Mouse (Mus musculus) liver, embryonic 12.5 days (tissue): ENCODE data around the gene Zfp423. TPM values are rescaled to one million over a fixed set of nuclear protein-coding genes. Genes with fewer than 3 reads are reported as not detected.

Source experiments
- ATAC-seq: fragments of 200-750 bp; cut with Nextera tagmentation; 2 replicates; pipeline ENCODE4 v1.8.0; 2017; ENCODE audit warnings: moderate number of reproducible peaks, mild to moderate bottlenecking, moderate library complexity
- H3K27ac ChIP-seq: fragments of 300-500 bp; sonication (generic); 2 replicates; pipeline ENCODE4 v1.5.1; 2016; ENCODE audit warnings: mild to moderate bottlenecking
- H3K27me3 ChIP-seq: fragments of 300-500 bp; sonication (generic); replicated peaks from 2 replicates; pipeline ENCODE4 v1.6.1; 2016; ENCODE audit warnings: mild to moderate bottlenecking, moderate library complexity
- H3K36me3 ChIP-seq: fragments of 300-500 bp; sonication (generic); 2 replicates; pipeline ENCODE4 v1.6.1; 2016; ENCODE audit warnings: mild to moderate bottlenecking, moderate library complexity
- H3K4me1 ChIP-seq: fragments of 300-500 bp; sonication (generic); 2 replicates; pipeline ENCODE4 v1.6.1; 2016
- H3K4me2 ChIP-seq: fragments of 300-500 bp; sonication (generic); 2 replicates; pipeline ENCODE4 v1.6.1; 2016; ENCODE audit warnings: mild to moderate bottlenecking, moderate library complexity
- H3K4me3 ChIP-seq: fragments of 300-500 bp; sonication (generic); 2 replicates; pipeline ENCODE4 v1.5.1; 2016; ENCODE audit warnings: mild to moderate bottlenecking, moderate library complexity
- H3K9ac ChIP-seq: fragments of 300-500 bp; sonication (generic); 2 replicates; pipeline ENCODE4 v1.6.1; 2016; ENCODE audit warnings: mild to moderate bottlenecking, moderate library complexity
- H3K9me3 ChIP-seq: fragments of 300-500 bp; sonication (generic); replicated peaks from 2 replicates; pipeline ENCODE4 v1.6.1; 2016; ENCODE audit warnings: mild to moderate bottlenecking, moderate library complexity
- WGBS: fragments of 180-500 bp; shearing (Covaris S2); methylation state at CpG from one replicate; pipeline ENCODE4 v1.1.7; 2016; ENCODE audit not compliant: insufficient replicate concordance; 5-methylcytosine and 5-hydroxymethylcytosine counted together
- polyA plus RNA-seq: library from polyadenylated mRNA; unstranded; fragments of >200 nt; fragmentation: Nextera tagmentation; extraction: Ambion mirVana; gene quantifications from 2 replicates; pipeline ENCODE4 v1.2.1, GENCODE M21; 2016

The Zfp423 gene
- polyA plus RNA-seq, 1 experiment from 2014 or later, result 2.5 TPM

DNA sequence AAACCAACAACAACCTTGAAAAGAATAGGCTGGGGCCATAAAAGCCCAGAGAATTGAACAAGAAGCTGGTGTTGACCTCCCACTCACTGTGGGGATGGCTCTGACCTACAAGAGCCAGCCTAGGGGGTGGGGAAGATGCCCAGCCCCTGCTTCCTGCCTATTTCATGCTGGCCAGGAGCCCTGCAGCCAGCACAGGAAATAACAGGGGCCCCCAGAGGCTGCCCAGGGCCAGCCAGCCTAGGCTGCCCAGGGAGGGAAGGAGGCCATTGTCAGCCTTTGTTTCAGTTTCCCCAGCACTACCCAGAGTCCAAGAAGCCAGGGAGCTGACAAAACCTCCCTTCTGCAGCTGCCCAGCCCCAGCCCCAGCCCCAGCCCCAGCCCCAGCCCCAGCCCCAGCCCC lies 67.5 kb downstream of the Zfp423 start:
- Histone ChIP-seq H3K27me3 (no peaks in the 10 kb centered on the region), H3K27ac (no peak overlapping the region), H3K4me1 (peaks cover 30% of the 10 kb centered on the region), H3K9me3 (no peaks in the 10 kb centered on the region), H3K4me3 (no peak overlapping the region), H3K36me3 (no peaks in the 10 kb centered on the region), H3K9ac (no peak overlapping the region), H3K4me2 (no peak overlapping the region)
- ATAC-seq, result no peak

GRCm38 (mm10) chr8:87887956-87888355 lies 71.4 kb downstream of the Zfp423 start:
- Histone ChIP-seq H3K36me3 (no peaks in the 10 kb centered on the region), H3K27ac (no peak overlapping the region), H3K4me2 (no peak overlapping the region), H3K27me3 (no peaks in the 10 kb centered on the region), H3K9ac (no peak overlapping the region), H3K4me1 (peaks cover 13% of the 10 kb centered on the region), H3K9me3 (no peaks in the 10 kb centered on the region), H3K4me3 (no peak overlapping the region)
- WGBS, result 68% methylated on average over 12 of the region's 12 CpGs
- no peak for ATAC-seq

DNA sequence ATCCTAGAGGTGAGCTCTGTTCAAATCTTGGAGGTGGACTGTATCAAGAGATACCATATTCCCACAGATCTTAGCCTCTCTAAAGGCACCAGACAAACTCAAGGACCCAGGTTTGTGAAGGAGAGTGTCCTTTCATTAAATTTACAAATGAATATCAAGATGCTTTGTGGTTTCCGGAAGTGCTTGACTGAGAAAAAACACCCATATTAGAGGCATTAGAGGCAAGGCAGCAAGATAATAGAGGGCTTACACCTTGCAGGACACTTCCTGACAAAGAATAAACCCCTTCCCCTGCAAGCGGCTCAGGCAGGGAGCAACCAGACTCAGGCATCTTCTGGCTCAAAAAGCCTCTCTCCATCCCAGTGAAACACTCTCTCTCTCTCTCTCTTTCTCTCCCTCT lies 78.3 kb downstream of the Zfp423 start:
- ATAC-seq, result no peak
- H3K27ac ChIP-seq, result no peak overlapping the region
- no peaks in the 10 kb centered on the region for H3K9me3 ChIP-seq
- no peak overlapping the region for H3K9ac ChIP-seq
- H3K4me3 ChIP-seq, result no peak overlapping the region
- no peaks in the 10 kb centered on the region for H3K4me1 ChIP-seq
- no peak overlapping the region for H3K4me2 ChIP-seq
- H3K36me3 ChIP-seq, result no peaks in the 10 kb centered on the region
- H3K27me3 ChIP-seq, result no peaks in the 10 kb centered on the region
- 54% methylated on average over 2 of the region's 2 CpGs for WGBS

- no peaks in the 10 kb centered on the region for H3K36me3 ChIP-seq
- H3K4me1 ChIP-seq, result no peaks in the 10 kb centered on the region
- ATAC-seq, result no peak
- H3K9me3 ChIP-seq, result no peaks in the 10 kb centered on the region
- H3K27me3 ChIP-seq, result no peaks in the 10 kb centered on the region
- no peak overlapping the region for H3K27ac ChIP-seq
- no peak overlapping the region for H3K4me3 ChIP-seq
- no peak overlapping the region for H3K4me2 ChIP-seq
- WGBS, result 52% methylated on average over 6 of the region's 6 CpGs
- H3K9ac ChIP-seq, result no peak overlapping the region
These were observed 83.5 kb downstream of the Zfp423 start for GRCm38 (mm10) chr8:87875852-87876251.

- Histone ChIP-seq H3K27me3 (no peaks in the 10 kb centered on the region), H3K9me3 (no peaks in the 10 kb centered on the region), H3K4me1 (no peaks in the 10 kb centered on the region), H3K36me3 (no peaks in the 10 kb centered on the region), H3K27ac (no peak overlapping the region), H3K9ac (no peak overlapping the region), H3K4me3 (no peak overlapping the region), H3K4me2 (no peak overlapping the region)
- WGBS, result 53% methylated on average over 10 of the region's 10 CpGs
- no peak for ATAC-seq
These were observed 83.9 kb downstream of the Zfp423 start for GRCm38 (mm10) chr8:87875452-87875851.

DNA sequence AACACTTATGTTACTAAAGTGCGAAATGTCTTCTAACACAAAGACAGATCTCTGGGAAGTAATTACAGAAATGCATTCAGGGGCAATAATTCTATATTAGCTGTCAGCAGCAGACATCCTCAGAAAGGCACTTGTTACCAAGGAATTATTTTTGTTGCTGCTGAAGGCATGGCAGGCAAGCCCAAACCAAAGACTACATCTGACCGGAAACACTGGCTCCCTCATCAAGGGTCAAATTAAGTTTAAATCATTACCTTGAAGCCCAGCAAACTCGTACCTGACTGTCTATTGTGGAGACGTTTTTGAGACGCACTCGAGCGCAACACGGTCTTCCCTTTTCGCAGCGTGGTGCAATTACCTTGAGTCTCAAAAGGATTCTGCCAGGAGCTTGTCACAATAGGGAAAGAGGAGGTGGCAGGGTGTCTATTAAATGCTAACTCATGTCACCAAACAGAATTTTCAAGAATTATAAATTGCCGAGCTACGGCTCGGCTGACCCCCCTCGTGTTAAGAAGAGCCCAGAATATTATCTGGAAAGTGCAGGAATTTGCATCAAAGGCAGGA lies 86.3 kb downstream of the Zfp423 start:
- 68% methylated on average over 14 of the region's 14 CpGs for WGBS
- no peaks in the 10 kb centered on the region for H3K9me3 ChIP-seq
- H3K9ac ChIP-seq, result no peak overlapping the region
- no peak overlapping the region for H3K4me2 ChIP-seq
- H3K27ac ChIP-seq, result no peak overlapping the region
- no peaks in the 10 kb centered on the region for H3K4me1 ChIP-seq
- H3K27me3 ChIP-seq, result no peaks in the 10 kb centered on the region
- no peaks in the 10 kb centered on the region for H3K36me3 ChIP-seq
- no peak for ATAC-seq
- H3K4me3 ChIP-seq, result no peak overlapping the region

DNA sequence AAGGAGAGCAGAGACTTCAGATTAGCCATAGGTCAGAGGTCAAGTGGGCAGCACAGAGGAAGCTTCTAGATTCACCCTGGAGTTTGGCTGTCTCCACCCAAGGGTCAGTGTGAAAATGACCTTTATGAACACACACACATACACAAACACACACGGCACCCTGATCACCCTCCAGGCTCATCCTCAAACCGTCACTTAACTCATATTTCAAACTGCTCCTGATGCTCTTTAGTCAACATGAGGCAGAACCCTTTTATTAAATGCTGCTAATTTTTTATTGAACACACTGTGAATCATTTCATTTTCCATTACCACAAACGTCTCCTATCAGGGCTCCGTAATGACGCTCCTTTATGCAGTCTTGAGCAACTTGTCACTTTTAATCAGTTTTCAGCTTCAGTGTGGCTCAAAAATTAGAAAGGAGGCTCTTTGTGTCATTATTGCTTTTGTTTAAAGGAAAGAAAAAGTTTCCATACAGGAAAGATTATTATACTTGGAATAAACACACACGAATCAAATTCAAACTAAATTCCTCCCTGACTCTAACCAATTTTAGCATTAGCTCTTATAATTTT lies 87.0 kb downstream of the Zfp423 start:
- H3K4me2 ChIP-seq, result no peak overlapping the region
- no peak for ATAC-seq
- H3K9me3 ChIP-seq, result no peaks in the 10 kb centered on the region
- no peak overlapping the region for H3K4me3 ChIP-seq
- H3K36me3 ChIP-seq, result no peaks in the 10 kb centered on the region
- no peak overlapping the region for H3K27ac ChIP-seq
- no peaks in the 10 kb centered on the region for H3K27me3 ChIP-seq
- 79% methylated on average over 6 of the region's 6 CpGs for WGBS
- no peaks in the 10 kb centered on the region for H3K4me1 ChIP-seq
- H3K9ac ChIP-seq, result no peak overlapping the region

DNA sequence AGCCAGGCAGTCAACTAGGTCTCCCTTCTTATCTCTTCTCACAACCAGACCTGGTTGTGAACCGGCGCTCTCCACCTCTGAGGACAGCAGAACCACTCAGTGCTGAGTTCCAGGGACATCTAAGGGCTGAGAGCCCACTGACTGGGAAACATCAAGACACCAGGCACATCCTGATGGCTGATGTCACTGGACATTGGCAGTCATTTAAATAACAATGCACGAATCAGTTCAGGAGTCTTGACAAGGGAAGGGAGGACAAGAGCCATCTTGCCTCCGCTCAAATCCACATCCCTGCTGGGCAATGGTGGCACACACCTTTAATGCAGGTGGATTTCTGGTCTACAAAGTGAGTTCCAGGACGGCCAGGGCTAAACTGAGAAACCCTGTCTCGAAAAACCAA lies 92.8 kb downstream of the Zfp423 start:
- Histone ChIP-seq H3K4me2 (no peak overlapping the region), H3K27me3 (no peaks in the 10 kb centered on the region), H3K9me3 (no peaks in the 10 kb centered on the region), H3K4me3 (no peak overlapping the region), H3K4me1 (no peaks in the 10 kb centered on the region), H3K36me3 (no peaks in the 10 kb centered on the region), H3K9ac (no peak overlapping the region), H3K27ac (no peak overlapping the region)
- no peak for ATAC-seq
- WGBS, result 60% methylated on average over 6 of the region's 6 CpGs

GRCm38 (mm10) chr8:87864236-87864635 lies 95.2 kb downstream of the Zfp423 start:
- H3K4me1 ChIP-seq, result no peaks in the 10 kb centered on the region
- H3K4me2 ChIP-seq, result no peak overlapping the region
- no peak overlapping the region for H3K9ac ChIP-seq
- ATAC-seq, result peak; percentile 44; the same call in 1 of the 2 replicates
- no peaks in the 10 kb centered on the region for H3K9me3 ChIP-seq
- no peaks in the 10 kb centered on the region for H3K27me3 ChIP-seq
- 48% methylated on average over 8 of the region's 8 CpGs for WGBS
- H3K4me3 ChIP-seq, result no peak overlapping the region
- no peak overlapping the region for H3K27ac ChIP-seq
- H3K36me3 ChIP-seq, result no peaks in the 10 kb centered on the region

GRCm38 (mm10) chr8:87863128-87863527 lies 96.3 kb downstream of the Zfp423 start:
- H3K9ac ChIP-seq, result no peak overlapping the region
- H3K4me2 ChIP-seq, result no peak overlapping the region
- no peak overlapping the region for H3K27ac ChIP-seq
- H3K36me3 ChIP-seq, result no peaks in the 10 kb centered on the region
- H3K27me3 ChIP-seq, result no peaks in the 10 kb centered on the region
- no peaks in the 10 kb centered on the region for H3K9me3 ChIP-seq
- 68% methylated on average over 8 of the region's 8 CpGs for WGBS
- H3K4me1 ChIP-seq, result no peaks in the 10 kb centered on the region
- no peak overlapping the region for H3K4me3 ChIP-seq
- ATAC-seq, result no peak

DNA sequence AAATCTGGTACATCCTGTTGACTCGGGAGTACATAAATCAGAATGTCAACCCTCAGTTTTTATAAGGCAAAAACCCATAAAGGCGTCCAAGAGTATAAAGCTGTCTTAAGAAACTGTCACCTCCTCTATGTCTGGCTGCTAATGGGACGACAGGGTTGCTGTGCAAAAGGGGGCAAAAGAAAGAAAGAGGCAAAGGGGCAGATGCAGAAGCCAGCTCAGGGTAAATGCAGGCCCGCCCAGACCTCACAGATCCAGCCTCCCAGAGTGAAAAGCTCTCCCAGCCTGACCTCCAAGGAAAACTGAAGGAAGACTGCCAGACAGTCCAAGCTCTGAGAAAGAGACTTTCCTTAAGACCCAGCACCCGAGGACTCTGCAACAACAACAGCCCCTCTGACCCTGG lies 97.7 kb downstream of the Zfp423 start:
- no peaks in the 10 kb centered on the region for H3K9me3 ChIP-seq
- 41% methylated on average over 5 of the region's 5 CpGs for WGBS
- H3K4me2 ChIP-seq, result no peak overlapping the region
- H3K27ac ChIP-seq, result no peak overlapping the region
- no peak for ATAC-seq
- H3K36me3 ChIP-seq, result no peaks in the 10 kb centered on the region
- H3K4me3 ChIP-seq, result no peak overlapping the region
- no peak overlapping the region for H3K9ac ChIP-seq
- no peaks in the 10 kb centered on the region for H3K27me3 ChIP-seq
- H3K4me1 ChIP-seq, result 0 out of 2 replicates have a peak, but pooled peaks cover 2% of the 10 kb centered on the region

GRCm38 (mm10) chr8:87860905-87861304 lies 98.5 kb downstream of the Zfp423 start:
- H3K9ac ChIP-seq, result no peak overlapping the region
- no peak overlapping the region for H3K4me3 ChIP-seq
- no peaks in the 10 kb centered on the region for H3K27me3 ChIP-seq
- H3K36me3 ChIP-seq, result no peaks in the 10 kb centered on the region
- H3K4me2 ChIP-seq, result no peak overlapping the region
- 0 out of 2 replicates have a peak, but pooled peaks cover 3% of the 10 kb centered on the region for H3K4me1 ChIP-seq
- no peaks in the 10 kb centered on the region for H3K9me3 ChIP-seq
- no peak for ATAC-seq
- no peak overlapping the region for H3K27ac ChIP-seq
- 69% methylated on average over 6 of the region's 6 CpGs for WGBS

- Histone ChIP-seq H3K9ac (no peak overlapping the region), H3K27me3 (no peaks in the 10 kb centered on the region), H3K4me2 (no peak overlapping the region), H3K27ac (no peak overlapping the region), H3K4me3 (no peak overlapping the region), H3K4me1 (0 out of 2 replicates have a peak, but pooled peaks cover 2% of the 10 kb centered on the region), H3K9me3 (no peaks in the 10 kb centered on the region), H3K36me3 (no peaks in the 10 kb centered on the region)
- 47% methylated on average over 3 of the region's 3 CpGs for WGBS
- no peak for ATAC-seq
These were observed 107.5 kb downstream of the Zfp423 start for GRCm38 (mm10) chr8:87851871-87852270.
